Mouse (Mus musculus): ENCODE data around the gene Ptchd1. TPM values are rescaled to one million over a fixed set of nuclear protein-coding genes. Genes with fewer than 3 reads are reported as not detected.

Ptchd1 gene
- polyA plus RNA-seq (2015; fragmentation: Nextera tagmentation; extraction: Ambion mirVana) = 1.4 and 1.6 TPM in 2 replicates

DNA sequence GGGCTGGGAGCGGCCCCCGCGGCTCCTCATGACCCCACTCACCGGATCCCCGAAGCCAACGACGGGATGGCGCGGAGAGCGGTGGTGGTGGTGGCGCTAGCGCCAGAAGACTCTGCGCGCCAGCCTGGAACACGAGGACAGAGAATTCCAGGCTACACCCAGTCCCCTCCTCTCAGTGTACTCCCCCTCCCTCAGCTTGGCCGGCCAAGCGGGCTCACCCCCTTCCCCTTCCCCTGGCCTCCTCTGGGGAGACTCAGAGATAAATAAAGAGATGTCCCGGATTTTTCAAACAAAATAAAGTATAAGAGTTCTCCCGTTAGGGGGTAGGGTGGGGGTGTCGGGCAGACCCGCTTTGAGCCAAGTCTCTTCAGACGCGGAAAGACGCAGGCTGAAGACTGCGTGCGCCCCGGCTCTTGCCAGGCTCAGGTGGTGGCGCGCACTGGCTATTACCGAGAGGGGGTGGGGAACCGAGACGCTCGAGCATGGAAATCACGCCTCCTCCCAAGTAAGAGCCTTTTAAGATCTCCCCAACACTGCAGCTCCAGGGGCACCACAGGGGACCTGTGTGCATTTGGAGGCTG lies at the start of gene Ptchd1:
Gene Ptchd1, minus strand, starts transcription at position 114 of the 581 bp plus-strand sequence.
- H3K9ac ChIP-seq = peak within 1 kb of the TSS; percentile 54
- H3K27me3 ChIP-seq = peaks cover 25% of the 10 kb centered on the region
- peak; percentile 83 for ATAC-seq
- no peaks in the 10 kb centered on the region for H3K36me3 ChIP-seq (ENCODE audit: poor library complexity, severe bottlenecking)
- WGBS = 19% methylated on average over 20 of the region's 34 CpGs
- H3K27ac ChIP-seq = no peak within 1 kb of the TSS
- peak within 1 kb of the TSS; percentile 48 for H3K4me3 ChIP-seq
- H3K4me2 ChIP-seq = peak within 1 kb of the TSS; percentile 75
- H3K9me3 ChIP-seq (replicated peaks) = no peaks in the 10 kb centered on the region
- no peaks in the 10 kb centered on the region for H3K4me1 ChIP-seq

DNA sequence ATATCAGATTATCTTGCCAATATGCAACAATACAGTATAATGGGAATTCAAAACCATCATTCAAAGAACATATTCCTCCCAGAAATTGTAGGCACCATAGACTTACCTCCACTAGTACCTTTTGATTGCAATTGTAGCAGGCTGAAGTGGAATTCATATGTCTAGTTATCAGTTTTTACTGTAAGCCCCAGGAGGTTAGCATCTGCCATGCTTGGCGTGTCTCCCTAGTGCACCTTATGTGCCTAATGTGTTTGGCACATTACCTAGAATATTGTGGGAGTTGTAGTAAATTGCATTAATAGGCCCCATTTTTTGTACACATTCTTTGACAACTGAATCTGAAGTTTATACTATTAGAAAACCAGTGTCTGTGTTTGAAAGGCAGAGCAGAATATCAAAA lies 34.4 kb upstream of the Ptchd1 start:
- no peak overlapping the region for H3K4me3 ChIP-seq
- H3K4me2 ChIP-seq = no peak overlapping the region
- H3K36me3 ChIP-seq (ENCODE audit: poor library complexity, severe bottlenecking) = no peaks in the 10 kb centered on the region
- H3K9me3 ChIP-seq (replicated peaks) = no peaks in the 10 kb centered on the region
- no peak overlapping the region for H3K27ac ChIP-seq
- H3K9ac ChIP-seq = no peak overlapping the region
- ATAC-seq = no peak
- no peaks in the 10 kb centered on the region for H3K27me3 ChIP-seq
- no peaks in the 10 kb centered on the region for H3K4me1 ChIP-seq
- 98% methylated on average over 1 of the region's 1 CpGs for WGBS

DNA sequence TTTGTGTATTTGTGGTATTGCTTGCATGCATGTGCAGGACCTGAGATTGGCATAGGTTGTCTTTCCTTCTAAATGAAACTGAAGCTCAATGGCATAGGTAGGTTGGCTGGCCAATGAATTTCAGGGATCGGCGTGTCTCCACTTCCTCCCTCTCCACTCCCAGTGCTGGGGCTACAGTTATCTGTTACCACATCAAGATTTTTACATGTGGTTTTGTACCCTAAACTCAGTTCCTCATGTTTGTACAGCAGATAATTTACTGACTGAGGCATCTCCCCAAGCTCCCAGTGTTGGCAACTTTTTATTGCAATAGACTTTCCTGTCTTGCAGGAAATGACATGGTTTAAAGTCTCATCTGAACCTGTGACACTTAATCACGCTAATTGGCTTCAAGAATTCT lies 22.4 kb upstream of the Ptchd1 start:
- no peaks in the 10 kb centered on the region for H3K9me3 ChIP-seq (replicated peaks)
- no peak overlapping the region for H3K4me2 ChIP-seq
- H3K9ac ChIP-seq = no peak overlapping the region
- no peaks in the 10 kb centered on the region for H3K4me1 ChIP-seq
- 95% methylated on average over 3 of the region's 3 CpGs for WGBS
- ATAC-seq = no peak
- no peak overlapping the region for H3K27ac ChIP-seq
- no peaks in the 10 kb centered on the region for H3K27me3 ChIP-seq
- H3K36me3 ChIP-seq (ENCODE audit: poor library complexity, severe bottlenecking) = no peaks in the 10 kb centered on the region
- H3K4me3 ChIP-seq = no peak overlapping the region

DNA sequence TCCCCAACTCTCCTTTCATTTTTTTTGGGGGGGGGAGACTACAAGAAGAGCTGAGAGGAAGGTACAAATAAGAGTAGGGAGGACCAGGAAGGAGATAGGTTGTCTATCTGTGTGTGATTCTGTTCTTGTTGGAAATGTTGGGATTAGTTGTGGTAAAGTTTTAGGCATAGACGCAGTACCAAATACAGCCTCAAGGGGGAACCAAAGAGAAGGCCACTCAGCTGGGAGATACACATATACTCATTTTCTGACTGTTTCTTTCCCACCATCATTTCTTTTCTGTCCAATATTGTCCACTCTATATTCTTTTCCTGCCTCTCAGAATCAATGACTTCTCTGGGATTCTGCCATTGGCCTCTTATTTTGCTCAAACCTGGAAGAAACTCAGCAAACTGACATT lies 20.4 kb upstream of the Ptchd1 start:
- no peak overlapping the region for H3K27ac ChIP-seq
- no peak overlapping the region for H3K4me3 ChIP-seq
- H3K4me2 ChIP-seq = no peak overlapping the region
- H3K9me3 ChIP-seq (replicated peaks) = no peaks in the 10 kb centered on the region
- 0% methylated on average over 1 of the region's 1 CpGs for WGBS
- H3K27me3 ChIP-seq = no peaks in the 10 kb centered on the region
- H3K36me3 ChIP-seq (ENCODE audit: poor library complexity, severe bottlenecking) = no peaks in the 10 kb centered on the region
- ATAC-seq = no peak
- no peak overlapping the region for H3K9ac ChIP-seq
- H3K4me1 ChIP-seq = no peaks in the 10 kb centered on the region

DNA sequence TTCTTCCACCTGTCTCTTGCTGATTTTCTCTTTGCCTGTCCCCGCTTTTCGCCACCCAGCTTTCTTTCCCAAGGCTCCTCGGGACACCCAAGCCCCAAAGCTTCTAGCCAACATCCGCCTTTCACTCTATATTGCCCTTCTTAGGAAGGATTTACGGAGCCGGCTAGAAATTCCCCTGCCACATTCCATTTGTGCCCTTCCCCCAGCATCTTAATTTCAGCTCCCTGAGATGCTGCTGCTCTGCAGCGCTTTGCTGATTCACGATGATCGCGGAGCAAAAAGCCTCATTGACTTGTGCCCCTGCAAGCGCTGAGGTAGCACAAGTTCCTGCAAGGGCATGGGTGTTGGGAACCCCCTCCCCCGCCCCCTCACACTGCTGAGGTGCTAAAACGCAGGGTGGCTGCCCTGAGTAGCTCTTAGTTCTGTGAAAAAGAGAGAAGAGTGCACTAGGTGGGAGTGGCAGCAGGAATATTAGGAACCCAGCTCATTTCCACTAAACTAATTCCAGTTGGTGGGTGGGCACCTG lies 2.1 kb upstream of the Ptchd1 start:
- H3K27me3 ChIP-seq = peaks cover 25% of the 10 kb centered on the region

DNA sequence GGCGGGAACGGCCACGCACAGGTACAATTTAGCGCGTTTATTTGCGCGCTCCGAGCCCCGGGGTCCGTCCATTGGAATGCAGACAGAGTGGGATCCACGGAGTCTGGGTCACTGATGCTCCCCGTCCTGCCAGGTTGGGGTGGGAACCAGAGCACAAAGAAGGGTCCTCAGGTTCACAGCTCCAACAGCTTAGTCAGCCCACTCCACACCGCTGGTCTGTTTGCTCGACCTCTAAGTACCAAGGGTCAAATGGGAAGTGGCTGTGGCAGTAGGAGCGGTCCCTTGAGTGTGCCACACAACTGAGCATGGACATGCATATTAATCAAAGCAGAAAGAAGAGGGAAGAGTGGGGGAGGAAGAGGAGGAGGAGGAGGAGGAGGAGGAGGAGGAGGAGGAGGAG lies 1.3 kb upstream of the Ptchd1 start:
- WGBS = 8% methylated on average over 15 of the region's 15 CpGs
- Histone ChIP-seq H3K9ac (no peak overlapping the region), H3K4me2 (peak overlapping the region; percentile 75), H3K27ac (no peak overlapping the region), H3K27me3 (peaks cover 25% of the 10 kb centered on the region), H3K36me3 (ENCODE audit: poor library complexity, severe bottlenecking) (no peaks in the 10 kb centered on the region), H3K9me3 (replicated peaks) (no peaks in the 10 kb centered on the region), H3K4me1 (no peaks in the 10 kb centered on the region), H3K4me3 (peak overlapping the region; percentile 48)
- ATAC-seq = 0 out of 2 replicates have a peak, but pooled peaks have one; percentile 1

More for the DNA sequence above, 2.1 kb upstream of the Ptchd1 start:
- no peaks in the 10 kb centered on the region for H3K4me1 ChIP-seq
- no peaks in the 10 kb centered on the region for H3K9me3 ChIP-seq (replicated peaks)
- H3K4me3 ChIP-seq = peak overlapping the region; percentile 10; the same call in 1 of the 2 replicates
- no peak overlapping the region for H3K27ac ChIP-seq
- no peak overlapping the region for H3K9ac ChIP-seq
- no peaks in the 10 kb centered on the region for H3K36me3 ChIP-seq (ENCODE audit: poor library complexity, severe bottlenecking)
- 14% methylated on average over 13 of the region's 13 CpGs for WGBS
- H3K4me2 ChIP-seq = peak overlapping the region; percentile 42
- ATAC-seq = no peak

DNA sequence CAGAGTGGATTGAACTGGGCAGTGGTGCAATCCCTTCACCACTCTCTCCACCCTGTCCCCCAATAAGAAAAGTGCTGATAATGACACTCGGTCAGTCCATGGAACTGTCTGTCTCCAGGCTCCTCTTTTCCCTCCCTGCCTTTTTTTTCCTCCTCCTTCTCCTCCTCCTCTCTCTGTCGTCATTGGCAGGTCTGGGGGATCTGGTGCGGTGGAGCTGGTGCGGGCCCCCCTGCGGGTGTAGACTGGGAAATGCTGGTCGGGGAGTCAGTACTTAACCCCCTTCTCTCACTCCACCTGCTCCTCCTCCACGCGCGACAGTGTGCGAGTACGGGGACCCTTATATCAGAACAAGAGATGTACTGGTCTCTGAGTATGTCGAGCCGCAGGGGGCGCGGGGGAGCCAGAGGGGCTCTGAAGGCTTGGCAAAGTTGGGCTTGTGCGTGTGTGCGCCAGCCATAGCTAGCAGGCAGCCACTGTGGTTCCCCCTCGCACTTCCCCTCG lies 777 bp upstream of the Ptchd1 start, which contains the start of gene Gm15155:
Gene Gm15155, plus strand, starts transcription at position 401 of the 501 bp plus-strand sequence.
- no peaks in the 10 kb centered on the region for H3K36me3 ChIP-seq (ENCODE audit: poor library complexity, severe bottlenecking)
- H3K27me3 ChIP-seq = peaks cover 25% of the 10 kb centered on the region
- no peak within 1 kb of the TSS for H3K27ac ChIP-seq
- peak within 1 kb of the TSS; percentile 75 for H3K4me2 ChIP-seq
- peak within 1 kb of the TSS; percentile 48 for H3K4me3 ChIP-seq
- H3K9ac ChIP-seq = peak within 1 kb of the TSS; percentile 54
- no peaks in the 10 kb centered on the region for H3K4me1 ChIP-seq
- WGBS = 20% methylated on average over 19 of the region's 19 CpGs
- H3K9me3 ChIP-seq (replicated peaks) = no peaks in the 10 kb centered on the region
- peak; percentile 34 for ATAC-seq

DNA sequence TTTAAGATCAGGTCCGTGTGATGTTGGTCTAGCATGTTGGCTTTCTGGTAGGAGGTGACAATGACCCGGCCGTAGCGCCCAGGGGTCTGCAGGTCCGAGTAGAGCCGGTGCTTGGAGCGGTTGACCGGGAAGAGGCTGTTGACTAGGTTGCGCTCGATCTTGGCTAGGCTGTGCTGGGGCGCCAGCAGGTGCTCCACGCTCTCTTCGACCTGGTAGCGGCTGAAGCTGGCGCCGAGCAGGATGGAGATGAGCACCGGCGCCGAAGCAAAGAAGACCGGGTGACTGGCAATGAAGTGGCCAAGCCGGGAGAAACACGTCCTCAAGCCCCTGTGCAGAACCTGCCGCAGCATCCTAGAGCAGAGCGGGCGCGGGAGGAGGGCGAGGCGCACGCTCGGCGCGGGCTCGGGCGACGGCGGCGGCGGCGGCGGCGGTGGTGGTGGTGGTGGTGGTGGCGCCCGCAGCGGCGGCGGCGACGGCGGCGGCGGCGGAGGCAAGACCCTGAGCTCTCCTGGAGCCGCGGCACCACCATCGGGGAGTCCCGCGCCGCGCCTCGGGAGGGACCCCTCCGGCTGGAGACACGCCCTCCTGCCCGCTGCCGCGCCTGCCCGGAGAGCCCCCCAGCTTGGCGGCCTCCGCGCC lies 534 bp downstream of the Ptchd1 start:
- peak overlapping the region; percentile 75 for H3K4me2 ChIP-seq
- peak overlapping the region; percentile 54 for H3K9ac ChIP-seq
- H3K36me3 ChIP-seq (ENCODE audit: poor library complexity, severe bottlenecking) = no peaks in the 10 kb centered on the region
- peak; percentile 83 for ATAC-seq
- H3K4me3 ChIP-seq = peak overlapping the region; percentile 48
- no peak overlapping the region for H3K27ac ChIP-seq
- 23% methylated on average over 23 of the region's 69 CpGs for WGBS
- no peaks in the 10 kb centered on the region for H3K9me3 ChIP-seq (replicated peaks)
- H3K27me3 ChIP-seq = peaks cover 25% of the 10 kb centered on the region
- no peaks in the 10 kb centered on the region for H3K4me1 ChIP-seq

DNA sequence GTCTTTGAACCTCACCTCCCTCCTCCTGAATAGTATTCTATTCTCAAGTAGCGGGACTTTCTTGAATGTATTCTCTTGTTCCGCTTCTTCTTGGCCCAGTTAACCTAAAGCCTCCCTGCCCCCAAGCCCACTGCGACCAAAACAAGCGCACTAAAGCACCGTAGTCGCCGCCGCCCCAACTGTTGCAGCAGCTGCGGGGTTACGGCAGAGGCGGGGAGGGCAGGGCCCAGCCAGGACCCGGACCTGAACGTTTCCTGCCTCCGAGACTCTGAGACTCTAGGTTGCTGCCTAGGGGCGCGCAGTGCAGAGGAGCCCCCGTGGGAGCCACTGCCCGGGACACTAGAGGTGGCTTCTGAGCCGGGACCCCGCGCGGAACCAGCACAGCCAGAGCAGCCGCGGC lies 1.1 kb downstream of the Ptchd1 start:
- ATAC-seq = peak; percentile 28
- Histone ChIP-seq H3K27ac (no peak overlapping the region), H3K4me1 (no peaks in the 10 kb centered on the region), H3K4me2 (peak overlapping the region; percentile 75), H3K4me3 (peak overlapping the region; percentile 48), H3K36me3 (ENCODE audit: poor library complexity, severe bottlenecking) (no peaks in the 10 kb centered on the region), H3K9me3 (replicated peaks) (no peaks in the 10 kb centered on the region), H3K27me3 (peaks cover 25% of the 10 kb centered on the region), H3K9ac (peak overlapping the region; percentile 54)
- 22% methylated on average over 24 of the region's 24 CpGs for WGBS

DNA sequence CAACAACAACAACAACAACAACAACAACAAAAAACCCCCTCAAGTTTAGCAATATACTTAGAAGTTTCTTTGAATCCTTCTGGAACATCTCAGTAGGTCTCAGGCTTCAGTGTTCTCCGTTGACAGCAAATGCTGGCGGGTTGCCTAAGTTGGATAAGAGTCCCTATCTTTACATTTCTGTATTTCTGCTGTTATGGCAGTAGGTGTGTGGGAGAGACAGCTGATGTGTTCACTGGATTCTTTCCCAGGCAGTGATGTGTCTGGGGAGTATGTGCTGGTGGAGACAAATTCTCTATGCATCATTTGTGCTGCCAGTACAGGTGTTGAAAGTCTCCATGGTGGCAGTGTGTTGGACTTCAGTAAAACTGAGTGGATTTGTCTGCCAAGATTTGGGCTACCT lies 22.4 kb downstream of the Ptchd1 start:
- 85% methylated on average over 2 of the region's 2 CpGs for whole genome bisulfite sequencing
- H3K9me3 ChIP-seq (replicated peaks) = no peaks in the 10 kb centered on the region
- no peaks in the 10 kb centered on the region for H3K27me3 ChIP-seq
- no peak overlapping the region for H3K9ac ChIP-seq
- no peak overlapping the region for H3K4me3 ChIP-seq
- no peaks in the 10 kb centered on the region for H3K4me1 ChIP-seq
- no peak for ATAC-seq
- H3K36me3 ChIP-seq (ENCODE audit: poor library complexity, severe bottlenecking) = no peaks in the 10 kb centered on the region
- H3K27ac ChIP-seq = no peak overlapping the region
- no peak overlapping the region for H3K4me2 ChIP-seq

DNA sequence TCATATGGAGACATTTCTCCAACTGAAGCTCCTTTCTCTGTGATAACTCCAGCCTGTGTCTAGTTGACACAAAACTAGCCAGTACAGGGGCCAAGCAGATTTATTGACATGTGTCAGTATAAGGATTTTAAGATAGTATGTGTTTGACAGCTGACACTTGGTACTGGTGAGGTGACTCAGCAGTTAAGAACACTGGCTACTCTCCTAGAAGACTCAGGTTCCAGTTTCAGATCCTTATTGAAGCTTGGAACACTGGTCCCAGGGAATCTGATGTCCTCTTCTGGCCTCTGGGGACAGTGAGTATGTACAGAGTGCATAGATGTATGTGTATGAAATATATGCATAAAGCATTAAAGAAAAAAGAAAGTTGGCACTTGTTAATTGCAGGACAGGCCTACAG lies 27.2 kb downstream of the Ptchd1 start:
- H3K9me3 ChIP-seq (replicated peaks) = no peaks in the 10 kb centered on the region
- no peaks in the 10 kb centered on the region for H3K36me3 ChIP-seq (ENCODE audit: poor library complexity, severe bottlenecking)

DNA sequence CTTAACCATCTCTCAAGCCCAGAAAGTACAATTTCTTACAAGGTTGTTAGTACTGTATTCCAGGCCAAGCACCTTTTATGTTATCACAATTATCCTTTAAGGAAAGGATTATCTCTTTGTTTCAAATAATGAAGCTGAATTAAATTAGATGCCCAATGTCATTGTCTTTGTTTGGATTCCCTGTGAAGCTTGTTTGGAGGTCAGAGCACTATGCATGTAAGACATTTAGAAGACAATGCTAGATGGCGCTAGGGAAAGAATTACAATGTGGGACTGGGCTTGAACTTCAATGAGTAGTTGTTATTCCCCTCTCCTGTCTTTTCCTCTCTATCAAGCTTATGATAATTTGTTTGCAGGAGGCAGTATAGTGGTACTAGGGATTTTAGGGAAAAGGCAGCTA lies 28.9 kb downstream of the Ptchd1 start:
- no peak overlapping the region for H3K4me2 ChIP-seq
- ATAC-seq = no peak
- WGBS = 42% methylated on average over 1 of the region's 1 CpGs

More for the DNA sequence above, 27.2 kb downstream of the Ptchd1 start:
- Histone ChIP-seq H3K9ac (no peak overlapping the region), H3K4me3 (no peak overlapping the region), H3K27ac (no peak overlapping the region), H3K4me2 (no peak overlapping the region), H3K27me3 (no peaks in the 10 kb centered on the region), H3K4me1 (no peaks in the 10 kb centered on the region)
- ATAC-seq = no peak

More for the DNA sequence above, 28.9 kb downstream of the Ptchd1 start:
- Histone ChIP-seq H3K4me1 (no peaks in the 10 kb centered on the region), H3K27me3 (no peaks in the 10 kb centered on the region), H3K4me3 (no peak overlapping the region), H3K9ac (no peak overlapping the region), H3K36me3 (ENCODE audit: poor library complexity, severe bottlenecking) (no peaks in the 10 kb centered on the region), H3K9me3 (replicated peaks) (no peaks in the 10 kb centered on the region), H3K27ac (no peak overlapping the region)
